Mouse (Mus musculus) stomach, embryonic 16.5 days (tissue): ENCODE data around the gene Ccdc91. TPM values are rescaled to one million over a fixed set of nuclear protein-coding genes. Genes with fewer than 3 reads are reported as not detected.
A peak's percentile ranks its signal among the peaks of the same experiment; 100 is the strongest.

Source experiments
- ATAC-seq: fragments of 200-750 bp; cut with Nextera tagmentation; 2 replicates; pipeline ENCODE4 v1.8.0; 2017; ENCODE audit warnings: moderate number of reproducible peaks, moderate TSS enrichment; ENCODE audit not compliant: insufficient read depth, low FRiP score
- H3K27ac ChIP-seq: fragments of 300-500 bp; sonication (generic); 2 replicates; pipeline ENCODE4 v1.5.1; 2014; ENCODE audit warnings: low read length
- H3K27me3 ChIP-seq: fragments of 300-500 bp; sonication (generic); 2 replicates; pipeline ENCODE4 v1.6.1; 2014; ENCODE audit warnings: low read length, control low read depth, mixed read lengths; ENCODE audit not compliant: control insufficient read depth, insufficient read depth
- H3K36me3 ChIP-seq: fragments of 300-500 bp; sonication (generic); 2 replicates; pipeline ENCODE4 v1.6.1; 2014; ENCODE audit warnings: low read length; ENCODE audit not compliant: control insufficient read depth, insufficient read depth
- H3K4me1 ChIP-seq: fragments of 300-500 bp; sonication (generic); 2 replicates; pipeline ENCODE4 v1.6.1; 2014; ENCODE audit warnings: low read length, control low read depth, mixed read lengths; ENCODE audit not compliant: control insufficient read depth, insufficient read depth
- H3K4me2 ChIP-seq: fragments of 300-500 bp; sonication (generic); 2 replicates; pipeline ENCODE4 v1.6.1; 2014; ENCODE audit warnings: low read depth, low read length, mixed read lengths
- H3K4me3 ChIP-seq: fragments of 300-500 bp; sonication (generic); replicated peaks from 2 replicates; pipeline ENCODE4 v1.5.1; 2014; ENCODE audit warnings: mild to moderate bottlenecking, low read length
- H3K9ac ChIP-seq: fragments of 300-500 bp; sonication (generic); 2 replicates; pipeline ENCODE4 v1.6.1; 2014; ENCODE audit warnings: low read length
- H3K9me3 ChIP-seq: fragments of 300-500 bp; sonication (generic); replicated peaks from 2 replicates; pipeline ENCODE4 v1.6.1; 2016; ENCODE audit warnings: low read length, control low read depth; ENCODE audit not compliant: control insufficient read depth
- WGBS: fragments of 180-500 bp; shearing (Covaris S2); extraction: QIAGEN DNeasy Blood & Tissue Kit; methylation state at CpG from one replicate; pipeline ENCODE4 v1.1.7; 2014; 5-methylcytosine and 5-hydroxymethylcytosine counted together
- polyA plus RNA-seq: library from polyadenylated mRNA; unstranded; fragments of >200 nt; fragmentation: Nextera tagmentation; extraction: Ambion mirVana; gene quantifications from 2 replicates; pipeline ENCODE4 v1.2.1, GENCODE M21; 2015

Gene Ccdc91
- polyA plus RNA-seq: 26.4 and 28.1 TPM in 2 replicates

GRCm38 (mm10) chr6:147475727-147476613, at the start of gene Ccdc91:
Gene Ccdc91 (plus strand): TSS chr6:147475828.
- 1% methylated on average over 78 of the region's 78 CpGs for WGBS
- Histone ChIP-seq H3K4me1 (no peaks in the 10 kb centered on the region), H3K9me3 (no peaks in the 10 kb centered on the region), H3K4me2 (peak within 1 kb of the TSS; percentile 78), H3K36me3 (no peaks in the 10 kb centered on the region), H3K4me3 (peak within 1 kb of the TSS; percentile 73), H3K27me3 (no peaks in the 10 kb centered on the region), H3K27ac (peak within 1 kb of the TSS; percentile 82), H3K9ac (peak within 1 kb of the TSS; percentile 85)
- peak; percentile 98 for ATAC-seq

- no peak overlapping the region for H3K27ac ChIP-seq
- 77% methylated on average over 11 of the region's 11 CpGs for WGBS
- H3K4me2 ChIP-seq: no peak overlapping the region
- no peaks in the 10 kb centered on the region for H3K27me3 ChIP-seq
- no peaks in the 10 kb centered on the region for H3K36me3 ChIP-seq
- H3K9ac ChIP-seq: no peak overlapping the region
- ATAC-seq: no peak
- no peak overlapping the region for H3K4me3 ChIP-seq
- no peaks in the 10 kb centered on the region for H3K4me1 ChIP-seq
- H3K9me3 ChIP-seq: no peaks in the 10 kb centered on the region
Observed at GRCm38 (mm10) chr6:147426927-147427487, 48.6 kb upstream of the Ccdc91 start.

- H3K27ac ChIP-seq: no peak overlapping the region
Observed at GRCm38 (mm10) chr6:147455775-147456174, 19.9 kb upstream of the Ccdc91 start.

GRCm38 (mm10) chr6:147458637-147459301, 16.9 kb upstream of the Ccdc91 start:
- no peak for ATAC-seq
- Histone ChIP-seq H3K4me3 (no peak overlapping the region), H3K27me3 (no peaks in the 10 kb centered on the region), H3K36me3 (no peaks in the 10 kb centered on the region), H3K4me2 (no peak overlapping the region), H3K9ac (no peak overlapping the region), H3K4me1 (no peaks in the 10 kb centered on the region), H3K27ac (no peak overlapping the region), H3K9me3 (no peaks in the 10 kb centered on the region)
- 86% methylated on average over 11 of the region's 11 CpGs for WGBS

More at GRCm38 (mm10) chr6:147455775-147456174, 19.9 kb upstream of the Ccdc91 start:
- Histone ChIP-seq H3K4me1 (no peaks in the 10 kb centered on the region), H3K4me2 (no peak overlapping the region), H3K36me3 (no peaks in the 10 kb centered on the region), H3K9me3 (no peaks in the 10 kb centered on the region), H3K9ac (no peak overlapping the region), H3K27me3 (no peaks in the 10 kb centered on the region), H3K4me3 (no peak overlapping the region)
- WGBS: 81% methylated on average over 5 of the region's 5 CpGs
- ATAC-seq: no peak

- H3K9me3 ChIP-seq: no peaks in the 10 kb centered on the region
- H3K4me1 ChIP-seq: no peaks in the 10 kb centered on the region
- H3K4me2 ChIP-seq: no peak overlapping the region
- H3K36me3 ChIP-seq: no peaks in the 10 kb centered on the region
- no peak overlapping the region for H3K27ac ChIP-seq
- no peaks in the 10 kb centered on the region for H3K27me3 ChIP-seq
- ATAC-seq: no peak
- no peak overlapping the region for H3K9ac ChIP-seq
- WGBS: 38% methylated on average over 5 of the region's 5 CpGs
- no peak overlapping the region for H3K4me3 ChIP-seq
Observed at GRCm38 (mm10) chr6:147470016-147470415, 5.6 kb upstream of the Ccdc91 start.

GRCm38 (mm10) chr6:147481141-147481540, 5.5 kb downstream of the Ccdc91 start:
- H3K4me3 ChIP-seq: no peak overlapping the region
- no peak overlapping the region for H3K4me2 ChIP-seq
- H3K4me1 ChIP-seq: no peaks in the 10 kb centered on the region
- no peak overlapping the region for H3K9ac ChIP-seq
- no peaks in the 10 kb centered on the region for H3K36me3 ChIP-seq
- H3K9me3 ChIP-seq: no peaks in the 10 kb centered on the region
- ATAC-seq: no peak
- 92% methylated on average over 5 of the region's 5 CpGs for whole genome bisulfite sequencing
- H3K27me3 ChIP-seq: no peaks in the 10 kb centered on the region
- H3K27ac ChIP-seq: no peak overlapping the region

- Histone ChIP-seq H3K27me3 (no peaks in the 10 kb centered on the region), H3K4me1 (no peaks in the 10 kb centered on the region), H3K4me2 (no peak overlapping the region), H3K9me3 (no peaks in the 10 kb centered on the region), H3K4me3 (no peak overlapping the region), H3K36me3 (no peaks in the 10 kb centered on the region), H3K9ac (no peak overlapping the region), H3K27ac (no peak overlapping the region)
- ATAC-seq: no peak
- 89% methylated on average over 3 of the region's 3 CpGs for WGBS
Observed at GRCm38 (mm10) chr6:147490120-147490519, 14.5 kb downstream of the Ccdc91 start.

GRCm38 (mm10) chr6:147492551-147492950, 16.9 kb downstream of the Ccdc91 start:
- Histone ChIP-seq H3K4me3 (no peak overlapping the region), H3K4me1 (no peaks in the 10 kb centered on the region), H3K27ac (no peak overlapping the region), H3K4me2 (no peak overlapping the region), H3K36me3 (no peaks in the 10 kb centered on the region), H3K27me3 (no peaks in the 10 kb centered on the region), H3K9me3 (no peaks in the 10 kb centered on the region), H3K9ac (no peak overlapping the region)
- WGBS: 83% methylated on average over 4 of the region's 4 CpGs
- no peak for ATAC-seq

- H3K4me1 ChIP-seq: no peaks in the 10 kb centered on the region
- H3K27ac ChIP-seq: no peak overlapping the region
- no peak overlapping the region for H3K9ac ChIP-seq
- no peak overlapping the region for H3K4me2 ChIP-seq
- no peak overlapping the region for H3K4me3 ChIP-seq
- H3K27me3 ChIP-seq: no peaks in the 10 kb centered on the region
- no peaks in the 10 kb centered on the region for H3K9me3 ChIP-seq
- H3K36me3 ChIP-seq: no peaks in the 10 kb centered on the region
- 79% methylated on average over 3 of the region's 3 CpGs for WGBS
- ATAC-seq: no peak
Observed at GRCm38 (mm10) chr6:147501439-147501838, 25.8 kb downstream of the Ccdc91 start.
